Mouse (Mus musculus): ENCODE results near the gene Gpm6b.

Gene Gpm6b

DNA sequence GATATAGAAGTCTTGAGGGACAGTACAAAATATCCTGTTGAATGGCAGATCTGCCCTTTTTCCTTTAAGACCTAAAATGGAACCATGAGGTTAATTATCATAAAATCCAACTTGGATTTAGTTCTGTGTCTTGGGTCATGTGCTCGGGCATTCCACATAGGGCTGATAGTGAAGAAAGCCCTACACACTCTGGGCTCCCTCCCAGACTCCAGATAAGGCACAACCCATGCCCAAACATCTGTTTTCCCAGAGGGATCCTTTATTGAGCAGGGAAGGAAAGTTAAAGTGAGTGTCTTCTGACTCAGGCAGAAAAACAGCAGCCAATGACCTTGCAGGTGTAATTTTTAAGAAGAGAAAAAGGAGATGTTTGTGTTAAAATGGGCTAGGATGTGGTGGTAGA, 116.2 kb downstream of the Gpm6b start:
- no peak for DNase-seq (ENCODE audit: low spot score in 2 of 2)

DNA sequence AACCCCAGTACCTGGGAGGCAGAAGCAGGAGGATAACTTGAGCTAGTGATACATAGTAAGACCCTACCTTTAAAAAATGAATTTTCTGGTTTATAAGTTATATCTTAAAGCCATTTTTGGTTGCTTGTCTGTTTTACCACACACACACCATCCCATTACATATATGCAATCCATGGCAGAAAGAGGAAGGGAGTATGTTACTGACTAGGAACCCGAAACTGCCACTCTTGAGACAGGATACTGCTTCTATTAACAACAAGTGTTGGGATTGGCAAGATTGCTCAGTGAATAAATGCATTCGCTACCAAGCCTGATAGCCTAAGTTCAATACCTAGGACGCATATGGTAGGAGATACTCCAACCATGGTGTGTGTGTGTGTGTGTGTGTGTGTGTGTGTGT, 117.6 kb downstream of the Gpm6b start:
- no peak for DNase-seq (ENCODE audit: low spot score in 2 of 2)

DNA sequence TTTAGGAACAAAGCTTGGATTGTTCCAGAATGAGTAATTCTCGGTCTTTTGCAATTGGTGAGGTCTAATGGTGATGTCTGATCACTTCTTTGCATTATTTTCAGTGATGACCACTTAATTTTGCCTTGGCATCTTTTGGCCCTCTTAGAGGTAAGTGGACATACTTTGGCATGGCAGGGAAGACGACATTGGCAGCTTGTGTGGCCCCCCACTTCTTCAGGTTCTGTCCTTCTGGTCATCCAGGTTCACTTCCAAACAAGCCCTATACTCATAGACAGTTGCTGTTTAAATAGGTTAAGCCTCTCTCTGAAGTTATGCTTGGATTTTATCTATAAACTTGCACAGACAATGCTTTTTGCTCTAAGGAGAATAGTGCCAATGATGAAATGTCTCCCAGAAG, 120.2 kb downstream of the Gpm6b start:
- DNase-seq (ENCODE audit: low spot score in 2 of 2), result no peak

DNA sequence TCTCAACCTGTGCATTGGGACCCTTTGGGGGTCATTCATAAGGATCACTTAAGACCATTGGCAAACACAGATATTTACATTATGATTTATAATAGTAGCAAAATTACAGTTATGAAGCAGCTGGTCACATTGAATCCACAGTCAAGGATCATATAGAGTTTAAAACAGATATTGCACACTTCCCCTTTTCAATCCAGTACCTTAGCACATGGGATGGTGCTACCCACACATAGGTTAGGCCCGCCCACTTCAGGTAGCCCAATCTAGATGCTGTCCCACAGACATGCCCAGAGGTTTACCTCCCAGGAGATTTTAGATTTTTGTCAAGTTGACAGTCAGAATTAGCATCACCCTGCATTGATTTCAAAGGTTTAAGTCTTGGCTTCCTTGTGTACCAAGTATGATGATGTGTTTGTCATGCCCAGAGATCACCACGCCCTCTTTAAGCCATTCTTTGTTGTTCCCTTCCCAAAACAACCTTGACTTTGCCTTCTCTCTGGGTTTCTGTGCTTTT, 121.3 kb downstream of the Gpm6b start:
- DNase-seq (ENCODE audit: low spot score in 2 of 2), result no peak

DNA sequence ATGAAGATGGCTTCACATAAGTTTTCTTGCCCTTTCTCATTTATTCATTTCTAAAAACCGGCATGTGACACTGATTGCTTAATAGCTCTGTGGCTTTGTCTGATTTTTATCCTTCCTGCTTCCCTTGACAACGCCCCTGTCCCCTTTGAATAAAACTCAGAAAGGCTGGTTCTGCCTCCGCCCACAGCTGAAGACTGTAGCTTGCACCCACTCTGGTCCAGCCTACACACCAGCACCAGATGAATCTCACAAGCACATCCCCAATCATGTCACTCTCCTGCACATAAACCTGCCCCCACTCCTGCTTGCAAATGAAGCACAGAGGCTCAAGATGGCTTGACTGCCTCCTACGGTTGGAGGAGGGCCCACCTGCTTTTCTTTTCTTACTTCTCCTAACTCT, 121.7 kb downstream of the Gpm6b start:
- no peak for DNase-seq (ENCODE audit: low spot score in 2 of 2)

DNA sequence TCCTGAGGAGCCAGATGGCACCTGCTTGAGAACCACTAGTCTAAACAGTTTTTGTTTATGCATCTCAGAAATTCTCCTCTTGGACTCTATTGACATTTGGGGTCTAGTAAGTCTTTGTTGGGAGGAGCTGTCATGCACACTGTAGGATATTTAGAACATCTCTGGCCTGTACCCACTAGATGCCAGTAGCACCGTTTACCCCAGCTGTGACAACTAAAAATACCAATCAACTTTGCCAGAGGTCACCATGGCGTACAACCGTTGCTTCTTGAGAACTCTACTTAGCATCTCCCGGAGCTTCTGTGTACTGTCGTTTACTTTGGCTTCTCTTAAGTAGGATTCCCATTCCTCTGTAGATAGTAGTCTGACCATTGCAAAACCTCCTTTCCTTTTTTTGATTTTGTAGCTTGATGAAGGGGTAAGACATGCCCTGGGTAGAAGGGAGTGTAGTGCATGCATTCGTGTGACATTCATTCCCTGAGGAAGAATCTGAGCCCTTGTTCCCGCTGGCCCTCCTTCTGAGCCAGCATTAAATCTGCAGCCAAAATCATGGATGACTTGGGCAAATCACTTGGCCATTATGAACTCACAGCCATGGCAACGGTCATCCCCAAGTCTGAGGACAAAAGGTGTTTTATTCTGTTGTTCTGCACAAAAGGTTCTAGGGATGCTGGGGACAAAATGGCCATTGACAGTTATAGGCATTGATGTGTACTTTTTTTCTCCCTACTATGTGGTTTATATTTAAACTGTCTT, 126.9 kb downstream of the Gpm6b start:
- DNase-seq (ENCODE audit: low spot score in 2 of 2), result no peak

DNA sequence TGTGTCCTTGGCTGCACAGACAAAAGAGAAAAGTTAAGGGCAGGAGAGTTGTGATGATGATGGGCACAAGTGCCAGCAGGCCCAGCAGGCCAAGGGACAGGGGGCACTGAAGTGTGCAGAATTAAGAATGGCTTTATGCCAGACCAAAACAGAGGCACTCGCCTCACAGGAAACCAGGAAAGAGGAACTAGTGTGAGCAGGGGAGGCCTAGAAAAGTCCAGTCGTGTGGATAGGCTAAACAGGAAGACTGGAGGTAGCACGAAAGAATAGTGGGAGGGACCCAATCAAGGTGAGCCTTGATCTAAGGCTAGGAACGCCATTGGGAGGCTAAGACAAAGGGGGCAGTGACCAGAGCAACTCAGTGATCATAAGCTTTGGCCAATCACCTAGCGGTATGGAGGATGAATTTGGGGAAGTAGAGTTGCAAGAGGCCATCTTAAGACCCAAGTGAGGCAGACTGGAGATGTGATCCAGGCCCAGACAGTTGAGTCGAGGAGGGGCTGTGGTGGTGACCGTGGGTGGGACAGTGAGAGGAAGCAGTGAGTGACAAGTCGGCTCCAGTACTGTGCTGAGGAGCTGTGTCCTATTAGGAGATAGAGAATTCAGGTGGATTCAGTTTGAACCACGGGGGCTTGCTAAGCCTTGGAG, 138.1 kb downstream of the Gpm6b start:
- DNase-seq (ENCODE audit: low spot score in 2 of 2), result no peak

DNA sequence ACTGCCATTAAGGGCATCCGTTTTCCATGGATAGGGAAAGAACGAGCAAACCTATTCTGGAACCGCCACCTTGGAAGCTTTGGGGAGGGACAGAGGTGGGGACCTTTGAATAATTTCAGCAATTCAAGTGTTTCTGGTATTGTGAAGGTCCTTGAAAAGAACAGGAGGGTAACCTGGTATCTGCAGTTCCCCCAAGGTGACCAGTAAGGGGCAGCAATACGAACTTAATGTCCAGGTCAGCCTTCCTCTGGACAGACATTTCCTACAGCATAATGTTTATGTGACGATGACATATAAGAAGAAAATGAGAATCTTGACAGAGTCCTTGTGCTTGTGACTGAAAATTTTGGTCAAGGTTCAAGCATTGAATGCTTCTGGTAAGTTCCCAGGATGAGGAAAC, 139.9 kb downstream of the Gpm6b start:
- DNase-seq (ENCODE audit: low spot score in 2 of 2), result no peak

DNA sequence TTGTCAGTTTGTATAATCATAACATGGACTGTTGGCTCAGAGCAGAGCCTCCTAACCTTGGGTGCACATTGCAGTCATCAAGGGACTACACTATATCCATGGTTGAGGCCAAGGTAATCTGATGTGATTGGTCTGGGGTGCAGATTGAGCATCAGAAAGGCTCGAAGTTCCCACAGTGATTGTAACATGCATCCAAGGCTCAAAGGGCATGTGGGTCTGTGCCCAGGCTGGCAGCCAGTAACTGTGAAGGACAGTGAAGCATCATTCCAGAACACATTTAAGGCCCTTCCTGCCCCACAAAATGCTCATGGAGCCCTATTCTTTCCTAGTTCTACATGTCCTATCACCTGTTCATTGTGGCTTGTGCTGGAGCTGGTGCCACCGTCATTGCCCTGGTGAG, 144.9 kb downstream of the Gpm6b start:
- no peak for DNase-seq (ENCODE audit: low spot score in 2 of 2)

DNA sequence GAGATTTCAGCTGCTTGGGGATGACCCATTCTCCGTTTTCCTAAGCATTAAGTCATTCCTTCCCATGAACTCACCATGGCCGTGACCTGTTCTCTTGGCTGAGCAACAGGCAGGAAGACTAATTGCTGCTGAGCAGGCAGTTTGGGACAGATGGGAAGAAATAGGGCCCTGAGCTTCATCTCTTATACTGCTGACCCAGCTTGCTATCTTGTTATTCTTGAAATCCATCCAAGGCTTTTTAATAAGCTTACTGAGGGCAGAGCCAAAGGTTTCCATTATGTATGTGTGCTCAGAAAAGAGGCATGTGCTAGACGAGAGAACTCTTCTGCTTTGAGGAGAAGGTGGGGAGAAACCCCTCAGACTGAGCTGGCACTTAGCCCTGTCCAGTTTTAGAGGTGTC, 146.2 kb downstream of the Gpm6b start:
- DNase-seq (ENCODE audit: low spot score in 2 of 2), result no peak

DNA sequence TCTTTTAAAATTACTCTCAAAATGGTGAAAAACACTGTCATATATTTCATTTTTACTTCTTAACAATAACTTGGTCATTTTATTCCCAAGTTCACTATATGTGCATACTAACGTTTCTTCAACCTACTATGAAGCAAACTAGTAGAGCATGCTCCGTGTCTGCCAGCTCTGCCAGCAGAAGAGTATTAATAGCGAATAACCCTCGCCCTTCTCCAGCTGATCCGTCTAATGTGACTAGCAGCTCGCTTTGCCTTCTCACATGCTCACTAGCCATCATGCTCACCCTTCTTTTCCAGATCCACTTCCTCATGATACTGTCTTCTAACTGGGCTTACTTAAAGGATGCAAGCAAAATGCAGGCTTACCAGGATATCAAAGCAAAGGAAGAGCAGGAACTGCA, 147.9 kb downstream of the Gpm6b start:
- DNase-seq (ENCODE audit: low spot score in 2 of 2), result no peak

DNA sequence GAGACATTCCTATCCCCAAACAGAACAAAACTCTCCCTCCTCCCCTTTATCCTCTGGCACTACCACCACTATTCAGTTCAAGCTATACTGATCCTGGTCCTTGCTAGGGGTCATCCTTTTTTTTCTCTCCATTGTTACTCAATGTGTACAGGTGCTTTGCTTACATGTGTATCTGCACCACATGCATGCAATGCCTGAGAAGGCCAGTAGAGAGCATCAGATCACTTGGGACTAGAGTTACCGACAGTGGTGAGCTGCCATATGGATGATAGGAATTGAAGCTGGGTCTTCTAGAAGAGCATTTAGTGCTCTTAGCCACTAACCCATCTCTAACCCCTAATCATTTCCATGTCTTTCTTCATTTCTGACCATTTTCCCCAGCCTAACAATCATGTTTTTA, 155.0 kb downstream of the Gpm6b start:
- DNase-seq (ENCODE audit: low spot score in 2 of 2), result no peak

DNA sequence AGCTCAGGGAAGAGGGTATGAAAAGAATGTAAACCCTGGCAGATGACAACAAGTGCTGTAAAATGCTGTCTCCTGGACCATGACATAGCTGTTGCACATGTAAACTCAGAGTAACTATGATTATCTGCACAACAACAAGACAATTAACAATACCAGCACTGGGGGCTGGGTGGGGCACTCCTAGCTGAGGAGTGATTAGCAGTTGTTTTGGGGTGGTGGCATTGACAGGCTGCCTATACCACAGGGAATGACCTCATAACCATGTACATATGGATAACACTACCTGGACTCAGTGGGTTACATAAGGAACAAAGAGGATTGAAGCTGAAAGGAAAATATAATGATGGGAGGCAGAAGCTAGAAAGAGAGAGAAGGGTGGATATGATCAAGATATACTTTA, 169.2 kb downstream of the Gpm6b start:
- no peak for DNase-seq (ENCODE audit: low spot score in 2 of 2)

DNA sequence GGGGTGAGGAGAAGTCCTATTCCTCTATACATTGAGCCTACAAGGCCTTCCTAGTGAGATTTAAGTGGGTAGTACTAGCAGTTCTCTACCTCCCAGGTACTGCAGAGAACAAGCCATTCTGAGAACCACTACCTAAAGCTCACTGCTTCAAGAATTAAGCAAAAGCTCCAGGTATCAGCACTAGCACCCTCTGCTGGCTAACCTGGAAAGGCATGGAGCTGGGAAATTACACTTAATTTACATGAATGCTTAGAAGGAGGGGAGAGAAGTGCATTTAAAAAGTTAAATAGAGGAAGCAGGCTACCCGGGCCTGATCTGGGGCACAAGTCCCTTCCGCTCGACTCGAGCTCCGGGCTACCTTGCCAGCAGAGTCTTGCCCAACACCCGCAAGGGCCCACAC, 177.5 kb downstream of the Gpm6b start:
- DNase-seq (ENCODE audit: low spot score in 2 of 2), result peak; percentile 5 to 14

DNA sequence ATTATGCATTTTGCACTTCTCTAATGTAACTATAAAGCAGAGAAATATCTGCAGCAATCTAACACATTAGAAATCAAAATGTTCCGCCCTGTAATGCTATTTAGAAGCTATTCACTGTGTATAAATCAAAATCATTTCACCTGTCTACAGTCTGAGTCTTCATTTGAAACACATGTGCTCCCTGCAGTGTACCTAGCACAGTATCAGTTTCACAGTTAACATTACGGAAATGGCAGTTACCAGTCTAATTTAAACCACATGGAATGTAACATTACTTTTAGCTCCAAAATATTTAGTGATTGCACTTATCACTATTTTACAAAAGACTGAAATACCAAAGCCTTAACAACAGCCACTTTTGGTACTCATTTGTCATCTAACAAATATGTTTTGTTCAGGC, 196.1 kb downstream of the Gpm6b start:
- no peak for DNase-seq (ENCODE audit: low spot score in 2 of 2)
